Mouse (Mus musculus) brown adipose tissue, adult 24 weeks (tissue): ENCODE results near the gene Hemk1. TPM values are rescaled to one million over a fixed set of nuclear protein-coding genes. Genes with fewer than 3 reads are reported as not detected.
"Not testable (repeated sequence)": the region's sequence is repeated elsewhere in the genome, so short reads cannot be mapped to it uniquely, and the experiment has no call there.

Experiments
- H3K27ac ChIP-seq: fragments of 200-500 bp; replicated peaks from 2 replicates; pipeline ENCODE4 v1.5.1; 2012; ENCODE audit warnings: low read depth, mild to moderate bottlenecking, low read length
- H3K4me1 ChIP-seq: fragments of 200-500 bp; 2 replicates; pipeline ENCODE4 v1.6.1; 2012; ENCODE audit warnings: low read length, mixed read lengths; ENCODE audit not compliant: control insufficient read depth, insufficient read depth, insufficient read length
- H3K4me3 ChIP-seq: fragments of 200-500 bp; 2 replicates; pipeline ENCODE4 v1.5.1; 2012; ENCODE audit warnings: low read depth, mild to moderate bottlenecking, low read length, moderate library complexity; ENCODE audit not compliant: insufficient read depth
- polyA plus RNA-seq: library from polyadenylated mRNA; stranded (reverse); fragments of >200 nt; gene quantifications from 2 replicates; pipeline ENCODE4 v1.2.4, GENCODE M21; 2012; ENCODE audit not compliant: missing spikeins, insufficient read depth, insufficient read length

The Hemk1 gene
- polyA plus RNA-seq, 1 experiment, result 52.8 TPM

DNA sequence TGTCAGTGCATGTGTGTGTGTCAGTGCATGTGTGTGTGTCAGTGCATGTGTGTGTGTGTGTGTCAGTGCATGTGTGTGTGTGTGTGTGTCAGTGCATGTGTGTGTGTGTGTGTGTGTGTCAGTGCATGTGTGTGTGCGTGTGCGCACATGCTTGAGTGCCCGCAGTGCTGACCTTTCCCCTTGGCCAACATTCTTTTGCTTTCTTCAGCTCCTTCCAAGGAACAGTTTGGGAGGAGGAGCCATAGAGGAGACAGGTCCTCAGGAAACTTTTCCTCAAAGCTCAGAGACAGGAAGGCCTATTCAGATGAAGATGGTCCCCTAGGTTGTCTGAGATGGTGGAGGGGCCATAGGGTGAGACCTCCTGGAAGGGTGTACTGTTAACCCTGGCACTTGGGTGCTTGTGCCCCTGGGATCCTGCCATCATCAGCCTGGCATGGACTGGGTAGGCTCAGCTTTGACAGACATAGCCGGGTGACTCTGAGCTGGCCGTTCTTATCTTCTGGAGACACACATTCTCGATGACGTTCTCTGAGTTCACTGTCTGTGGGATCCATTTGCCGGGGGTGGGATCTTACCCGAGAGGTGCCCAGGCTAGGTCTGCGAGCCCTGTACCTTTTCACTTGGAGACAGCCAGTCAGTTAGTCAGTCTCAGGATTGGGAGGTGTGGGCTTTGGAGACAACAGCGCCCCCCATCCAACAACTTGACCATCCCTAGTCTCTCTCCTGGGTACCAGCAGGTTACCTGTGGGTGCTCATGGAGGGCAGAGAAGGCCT is 30.9 kb downstream of the Hemk1 start:
- H3K27ac ChIP-seq, result peak overlapping the region; percentile 48
- no peak overlapping the region for H3K4me3 ChIP-seq
- H3K4me1 ChIP-seq, result peaks cover 15% of the 10 kb centered on the region; the same call in 1 of the 2 replicates

DNA sequence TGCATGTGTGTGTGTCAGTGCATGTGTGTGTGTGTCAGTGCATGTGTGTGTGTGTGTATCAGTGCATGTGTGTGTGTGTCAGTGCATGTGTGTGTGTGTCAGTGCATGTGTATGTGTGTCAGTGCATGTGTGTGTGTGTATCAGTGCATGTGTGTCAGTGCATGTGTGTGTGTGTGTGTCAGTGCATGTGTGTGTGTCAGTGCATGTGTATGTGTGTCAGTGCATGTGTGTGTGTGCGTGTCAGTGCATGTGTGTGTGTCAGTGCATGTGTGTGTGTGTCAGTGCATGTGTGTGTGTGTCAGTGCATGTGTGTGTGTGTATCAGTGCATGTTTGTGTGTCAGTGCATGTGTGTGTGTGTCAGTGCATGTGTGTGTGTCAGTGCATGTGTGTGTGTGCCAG is 31.5 kb downstream of the Hemk1 start:
- H3K4me1 ChIP-seq, result peaks cover 15% of the 10 kb centered on the region; the same call in 1 of the 2 replicates
- not testable (repeated sequence) for H3K4me3 ChIP-seq, H3K27ac ChIP-seq

- Histone ChIP-seq H3K4me3 (no peak overlapping the region), H3K4me1 (peaks cover 15% of the 10 kb centered on the region; the same call in 1 of the 2 replicates), H3K27ac (no peak overlapping the region)
Observed at GRCm38 (mm10) chr9:107305601-107306542, 32.3 kb downstream of the Hemk1 start.

GRCm38 (mm10) chr9:107305012-107305411 is 33.1 kb downstream of the Hemk1 start:
- no peak overlapping the region for H3K27ac ChIP-seq
- H3K4me1 ChIP-seq, result peaks cover 15% of the 10 kb centered on the region; the same call in 1 of the 2 replicates
- H3K4me3 ChIP-seq, result no peak overlapping the region

- H3K27ac ChIP-seq, result no peak overlapping the region
- peaks cover 15% of the 10 kb centered on the region; the same call in 1 of the 2 replicates for H3K4me1 ChIP-seq
- H3K4me3 ChIP-seq, result no peak overlapping the region
Observed at GRCm38 (mm10) chr9:107304383-107304782, 33.8 kb downstream of the Hemk1 start.

GRCm38 (mm10) chr9:107303900-107304299 is 34.2 kb downstream of the Hemk1 start:
- Histone ChIP-seq H3K4me3 (no peak overlapping the region), H3K4me1 (peaks cover 15% of the 10 kb centered on the region; the same call in 1 of the 2 replicates), H3K27ac (no peak overlapping the region)

DNA sequence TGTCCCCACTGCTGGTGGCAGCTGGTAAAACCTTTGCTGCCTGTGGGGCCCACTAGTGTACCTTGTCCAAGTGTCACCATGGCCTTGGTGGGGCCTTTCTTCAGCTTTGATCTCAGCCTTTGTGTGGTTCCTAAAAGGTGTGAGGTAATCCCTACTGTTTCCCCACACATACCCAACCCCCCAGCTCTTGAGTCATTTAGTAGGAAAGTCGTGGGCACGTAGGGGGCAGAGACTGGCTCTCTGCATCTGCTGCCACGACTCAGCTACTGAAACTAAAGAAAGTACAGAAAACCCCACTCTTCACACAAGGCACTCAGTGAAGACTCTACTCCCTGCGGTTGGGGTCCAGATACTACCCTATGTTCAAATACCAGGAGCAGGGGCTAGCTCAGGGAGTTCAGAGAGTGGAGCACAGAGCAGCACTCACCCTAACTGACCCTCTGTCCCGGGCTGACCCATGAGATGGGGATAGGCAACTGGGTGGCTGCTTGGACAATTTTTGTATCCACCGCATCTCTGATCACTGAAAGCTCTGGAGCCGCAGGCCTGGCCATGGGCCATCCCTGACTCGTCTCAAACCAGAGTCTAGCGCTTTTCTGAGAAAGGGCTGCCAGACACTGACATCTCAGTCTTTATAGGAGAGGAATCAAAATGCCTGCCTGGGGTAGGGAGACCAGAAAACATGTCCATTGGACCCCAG is 34.9 kb downstream of the Hemk1 start:
- Histone ChIP-seq H3K4me1 (peaks cover 15% of the 10 kb centered on the region; the same call in 1 of the 2 replicates), H3K27ac (no peak overlapping the region), H3K4me3 (no peak overlapping the region)

DNA sequence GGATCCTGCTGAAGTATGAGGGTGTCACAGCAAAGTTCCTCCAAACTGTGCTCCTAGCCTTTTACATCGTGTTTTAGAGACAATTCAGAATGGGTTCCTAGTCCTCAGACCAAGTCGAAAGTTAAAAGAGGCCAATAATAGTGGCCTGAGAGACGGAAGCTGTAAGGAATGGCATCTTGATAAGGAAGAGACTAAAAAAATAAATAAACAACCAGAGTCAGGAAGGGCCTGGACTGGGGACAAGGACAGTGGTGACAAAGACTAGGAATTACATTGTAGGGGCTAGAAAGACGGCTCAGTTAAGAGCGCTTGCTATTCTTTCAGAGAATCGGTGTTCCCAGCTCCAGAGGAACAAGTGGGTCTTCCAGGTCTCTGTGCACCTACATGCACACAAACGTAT is 35.6 kb downstream of the Hemk1 start:
- Histone ChIP-seq H3K4me3 (no peak overlapping the region), H3K4me1 (peaks cover 15% of the 10 kb centered on the region; the same call in 1 of the 2 replicates), H3K27ac (no peak overlapping the region)

DNA sequence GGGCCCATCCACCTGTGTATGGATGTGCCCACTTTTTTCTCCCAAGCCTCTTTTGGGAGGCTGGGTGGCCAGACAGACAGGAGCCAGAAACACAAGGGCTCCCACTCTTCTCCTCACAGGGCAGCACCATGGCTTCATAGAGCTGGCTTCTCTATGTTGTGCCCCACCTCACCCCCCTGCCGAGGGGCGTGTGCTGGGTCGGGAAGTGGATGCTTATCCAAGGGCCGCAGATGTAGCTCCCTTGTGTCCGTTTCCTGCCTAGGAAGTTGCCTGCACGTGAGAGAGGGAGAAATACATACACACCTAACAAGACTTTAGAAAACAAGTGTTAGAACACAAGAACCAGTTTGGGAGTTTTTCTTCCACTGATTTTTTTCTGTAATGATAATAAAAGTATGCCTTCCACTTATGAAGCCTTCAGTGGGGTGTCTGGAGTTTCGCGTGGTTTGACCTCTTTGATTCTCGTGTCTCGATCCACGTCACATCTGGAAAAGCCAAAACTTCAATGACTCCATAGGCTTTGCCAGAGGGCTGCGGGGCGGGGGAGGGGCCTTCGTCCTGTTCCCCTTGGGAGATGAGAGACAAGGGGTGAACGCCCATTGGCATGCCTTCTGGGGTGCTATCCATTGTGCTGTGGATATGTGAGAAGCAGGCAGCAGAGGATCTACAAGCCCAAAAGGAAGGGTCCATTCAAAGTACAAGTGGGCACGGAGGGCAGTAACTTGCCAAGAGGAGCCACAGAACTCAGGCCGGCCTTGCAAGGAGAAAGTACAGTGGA is 36.4 kb downstream of the Hemk1 start:
- Histone ChIP-seq H3K4me1 (peaks cover 12% of the 10 kb centered on the region; the same call in 1 of the 2 replicates), H3K4me3 (no peak overlapping the region), H3K27ac (no peak overlapping the region)

- Histone ChIP-seq H3K4me3 (no peak overlapping the region), H3K27ac (no peak overlapping the region), H3K4me1 (peaks cover 3% of the 10 kb centered on the region; the same call in 1 of the 2 replicates)
Observed at GRCm38 (mm10) chr9:107300224-107300973, 37.8 kb downstream of the Hemk1 start.

GRCm38 (mm10) chr9:107299783-107300182 is 38.4 kb downstream of the Hemk1 start:
- Histone ChIP-seq H3K4me1 (no peaks in the 10 kb centered on the region; the same call in 1 of the 2 replicates), H3K27ac (no peak overlapping the region), H3K4me3 (0 out of 2 replicates have a peak overlapping the region, but pooled peaks have one; percentile 5)

DNA sequence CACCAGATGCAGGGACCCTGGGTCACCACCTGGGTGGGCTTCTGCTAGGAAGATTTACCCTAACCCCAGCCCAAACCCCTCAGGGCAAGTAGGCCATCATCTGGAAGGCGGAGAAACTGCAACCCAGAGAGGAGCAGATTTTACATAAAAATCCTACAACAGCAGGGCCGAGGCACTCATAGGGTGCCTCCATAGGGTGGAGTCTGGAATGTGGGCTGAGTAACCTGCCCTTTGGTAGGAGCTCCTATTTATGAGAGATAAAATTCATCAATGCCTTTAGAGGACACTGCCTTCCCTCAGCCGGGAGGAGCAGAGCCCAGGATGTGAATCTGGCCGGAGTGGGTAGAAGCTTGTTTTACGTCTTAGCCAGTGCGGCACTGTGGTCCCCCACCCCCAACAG is 39.3 kb downstream of the Hemk1 start:
- peak overlapping the region; percentile 72 for H3K4me3 ChIP-seq
- no peak overlapping the region for H3K27ac ChIP-seq
- no peaks in the 10 kb centered on the region; the same call in 1 of the 2 replicates for H3K4me1 ChIP-seq

- Histone ChIP-seq H3K4me1 (no peaks in the 10 kb centered on the region), H3K4me3 (peak overlapping the region; percentile 72), H3K27ac (peak overlapping the region; percentile 74)
Observed at GRCm38 (mm10) chr9:107298059-107298780, 39.9 kb downstream of the Hemk1 start.
